Mouse (Mus musculus): ENCODE results near the gene Rpl27. TPM values are rescaled to one million over a fixed set of nuclear protein-coding genes. Genes with fewer than 3 reads are reported as not detected.

Gene Rpl27
- total and polyA plus RNA-seq, 2 experiments, result 230 to 236 TPM

DNA sequence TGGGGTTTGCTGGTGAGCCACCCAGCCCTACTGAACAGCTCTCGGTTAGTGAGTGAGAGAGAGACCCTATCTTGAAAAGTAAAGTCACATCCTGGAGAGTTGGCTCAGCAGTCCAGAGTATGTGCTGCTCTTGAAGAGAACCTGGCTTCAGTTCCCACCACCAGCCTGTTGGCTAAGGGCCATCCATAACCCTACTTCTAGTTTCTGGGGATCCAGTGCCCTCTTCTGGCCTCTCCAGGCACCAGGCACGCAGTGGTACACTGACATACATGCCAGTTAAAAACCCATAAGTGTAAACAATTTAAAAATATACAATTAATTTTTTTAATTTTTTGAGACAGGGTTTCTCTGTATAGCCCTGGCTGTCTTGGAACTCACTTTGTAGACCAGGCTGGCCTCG lies 8.3 kb downstream of the Rpl27 start:
- no peak overlapping the region for H3K9ac ChIP-seq (ENCODE audit: low read depth, low read length)
- peak; percentile 48 for TF ChIP-seq CTCF (IDR thresholded peaks at IDR 0.05; ENCODE audit: low read depth, low read length)
- TF ChIP-seq POLR2A (IDR thresholded peaks at IDR 0.05; ENCODE audit: extremely low read depth, insufficient read depth, low read length), result no peak
- no peaks in the 10 kb centered on the region for H3K27me3 ChIP-seq (ENCODE audit: control insufficient read depth, insufficient read depth, low read length)
- peaks cover 29% of the 10 kb centered on the region for H3K4me1 ChIP-seq (ENCODE audit: control insufficient read depth, insufficient read depth, low read length)
- DNase-seq (ENCODE audit: extremely low read depth, low read depth, low spot score), result peak; percentile 32
- peaks cover 1% of the 10 kb centered on the region for H3K36me3 ChIP-seq (ENCODE audit: control insufficient read depth, insufficient read depth, low read length)
- peaks cover 14% of the 10 kb centered on the region; the same call in 1 of the 2 replicates for H3K79me2 ChIP-seq (ENCODE audit: control insufficient read depth, insufficient read depth, low read length)
- 79% methylated on average over 3 of the region's 3 CpGs for WGBS
- no peak overlapping the region for H3K27ac ChIP-seq (replicated peaks; ENCODE audit: insufficient read depth, low read depth, low read length)
- H3K4me3 ChIP-seq (ENCODE audit: insufficient read depth, low read depth, low read length), result no peak overlapping the region

- Histone ChIP-seq H3K27me3 (ENCODE audit: control insufficient read depth, insufficient read depth, low read length) (no peaks in the 10 kb centered on the region), H3K4me1 (ENCODE audit: control insufficient read depth, insufficient read depth, low read length) (peaks cover 31% of the 10 kb centered on the region), H3K27ac (replicated peaks; ENCODE audit: insufficient read depth, low read depth, low read length) (peak overlapping the region; percentile 63), H3K36me3 (ENCODE audit: control insufficient read depth, insufficient read depth, low read length) (peaks cover under 1% of the 10 kb centered on the region), H3K79me2 (ENCODE audit: control insufficient read depth, insufficient read depth, low read length) (peaks cover 14% of the 10 kb centered on the region; the same call in 1 of the 2 replicates), H3K4me3 (ENCODE audit: insufficient read depth, low read depth, low read length) (no peak overlapping the region), H3K9ac (ENCODE audit: low read depth, low read length) (no peak overlapping the region)
- WGBS, result 72% methylated on average over 10 of the region's 10 CpGs
- DNase-seq (ENCODE audit: extremely low read depth, low read depth, low spot score), result peak; percentile 28
- no peak for TF ChIP-seq CTCF (IDR thresholded peaks at IDR 0.05; ENCODE audit: low read depth, low read length)
- no peak for TF ChIP-seq POLR2A (IDR thresholded peaks at IDR 0.05; ENCODE audit: extremely low read depth, insufficient read depth, low read length)
These were observed 9.4 kb downstream of the Rpl27 start for GRCm38 (mm10) chr11:101451536-101451935.

DNA sequence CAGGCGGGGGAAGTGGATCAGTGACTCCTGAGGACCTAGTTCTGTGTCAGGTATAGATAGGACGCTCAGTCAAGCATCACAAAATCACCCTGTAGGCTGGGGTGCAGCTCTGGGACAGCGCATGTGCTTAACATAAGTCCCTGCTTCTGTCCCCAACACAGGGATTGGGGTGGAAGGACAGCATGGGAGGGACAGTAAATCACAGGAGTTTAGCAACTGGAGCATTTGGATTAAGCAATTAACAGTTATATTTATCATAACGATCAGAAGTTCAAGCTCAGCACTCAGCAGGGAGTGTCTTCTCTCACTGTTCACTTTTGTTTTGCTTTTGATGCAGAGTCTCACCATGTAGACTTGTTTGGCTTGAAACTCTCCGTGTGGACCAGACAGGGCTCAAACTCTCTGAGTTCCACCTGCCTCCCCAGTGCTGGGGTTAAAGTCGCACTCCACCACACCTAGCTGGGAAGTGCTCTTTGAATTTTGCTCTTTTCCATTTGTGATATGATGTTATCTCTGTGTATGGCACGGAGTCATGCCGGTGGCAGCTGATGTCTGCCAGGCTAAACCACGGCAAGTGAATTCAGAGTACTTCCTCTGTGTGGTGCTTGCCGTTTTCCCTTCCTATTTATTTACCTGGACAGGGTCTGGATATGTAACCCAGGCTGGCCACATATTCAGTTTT lies 10.1 kb downstream of the Rpl27 start:
- Histone ChIP-seq H3K9ac (ENCODE audit: low read depth, low read length) (no peak overlapping the region), H3K4me3 (ENCODE audit: insufficient read depth, low read depth, low read length) (no peak overlapping the region), H3K79me2 (ENCODE audit: control insufficient read depth, insufficient read depth, low read length) (peaks cover 14% of the 10 kb centered on the region; the same call in 1 of the 2 replicates), H3K4me1 (ENCODE audit: control insufficient read depth, insufficient read depth, low read length) (peaks cover 31% of the 10 kb centered on the region), H3K27ac (replicated peaks; ENCODE audit: insufficient read depth, low read depth, low read length) (peak overlapping the region; percentile 63), H3K27me3 (ENCODE audit: control insufficient read depth, insufficient read depth, low read length) (no peaks in the 10 kb centered on the region), H3K36me3 (ENCODE audit: control insufficient read depth, insufficient read depth, low read length) (peaks cover 8% of the 10 kb centered on the region)
- peak; percentile 81 for DNase-seq (ENCODE audit: extremely low read depth, low read depth, low spot score)
- WGBS, result 35% methylated on average over 10 of the region's 10 CpGs
- TF ChIP-seq POLR2A (IDR thresholded peaks at IDR 0.05; ENCODE audit: extremely low read depth, insufficient read depth, low read length), result no peak
- TF ChIP-seq CTCF (IDR thresholded peaks at IDR 0.05; ENCODE audit: low read depth, low read length), result no peak

DNA sequence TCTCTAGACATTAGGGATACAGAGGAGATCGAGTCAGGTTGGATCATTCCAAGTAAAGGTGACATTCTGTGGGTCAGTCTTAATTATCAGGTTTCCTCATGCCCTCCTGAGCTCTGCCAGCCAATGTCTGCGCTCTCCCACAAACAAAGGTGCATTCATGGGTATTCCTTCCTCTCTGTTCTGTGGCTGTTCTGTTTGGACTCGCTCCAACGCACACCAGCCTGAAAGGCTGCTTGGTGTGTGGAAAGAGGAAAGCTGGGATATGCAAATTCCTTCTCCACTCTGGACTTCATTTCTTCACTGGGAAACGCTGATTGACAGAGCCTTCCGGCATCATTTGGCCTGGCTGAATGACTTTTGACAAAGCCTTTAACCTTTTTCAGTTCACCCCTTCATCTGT lies 12.6 kb downstream of the Rpl27 start:
- Histone ChIP-seq H3K36me3 (ENCODE audit: control insufficient read depth, insufficient read depth, low read length) (peaks cover 18% of the 10 kb centered on the region), H3K4me3 (ENCODE audit: insufficient read depth, low read depth, low read length) (no peak overlapping the region), H3K27ac (replicated peaks; ENCODE audit: insufficient read depth, low read depth, low read length) (no peak overlapping the region), H3K27me3 (ENCODE audit: control insufficient read depth, insufficient read depth, low read length) (no peaks in the 10 kb centered on the region), H3K79me2 (ENCODE audit: control insufficient read depth, insufficient read depth, low read length) (peaks cover 11% of the 10 kb centered on the region; the same call in 1 of the 2 replicates), H3K9ac (ENCODE audit: low read depth, low read length) (no peak overlapping the region), H3K4me1 (ENCODE audit: control insufficient read depth, insufficient read depth, low read length) (peaks cover 28% of the 10 kb centered on the region)
- WGBS, result 71% methylated on average over 6 of the region's 6 CpGs
- TF ChIP-seq CTCF (IDR thresholded peaks at IDR 0.05; ENCODE audit: low read depth, low read length) (no peak), POLR2A (IDR thresholded peaks at IDR 0.05; ENCODE audit: extremely low read depth, insufficient read depth, low read length) (no peak)
- no peak for DNase-seq (ENCODE audit: extremely low read depth, low read depth, low spot score)

DNA sequence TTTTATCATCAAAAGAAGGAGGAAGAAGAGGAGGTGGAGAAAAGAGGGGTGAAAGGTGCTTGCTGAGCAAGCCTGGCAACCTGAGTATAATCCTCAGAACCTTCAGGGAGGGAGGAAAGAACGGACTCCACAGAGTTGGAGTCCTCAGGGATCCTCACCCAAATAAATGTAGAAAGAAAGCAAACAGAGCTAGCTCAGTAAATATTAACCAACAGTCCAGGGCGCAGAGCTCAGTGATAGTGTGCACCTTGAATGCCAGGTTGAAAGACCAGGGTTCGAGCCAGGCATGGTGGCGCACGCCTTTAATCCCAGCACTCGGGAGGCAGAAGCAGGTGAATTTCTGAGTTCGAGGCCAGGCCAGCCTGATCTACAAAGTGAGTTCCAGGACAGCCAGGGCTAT lies 13.5 kb downstream of the Rpl27 start:
- DNase-seq (ENCODE audit: extremely low read depth, low read depth, low spot score), result peak; percentile 75
- TF ChIP-seq POLR2A (IDR thresholded peaks at IDR 0.05; ENCODE audit: extremely low read depth, insufficient read depth, low read length) (no peak), CTCF (IDR thresholded peaks at IDR 0.05; ENCODE audit: low read depth, low read length) (no peak)
- 32% methylated on average over 7 of the region's 7 CpGs for WGBS
- H3K4me3 ChIP-seq (ENCODE audit: insufficient read depth, low read depth, low read length), result no peak overlapping the region
- peak overlapping the region; percentile 55 for H3K27ac ChIP-seq (replicated peaks; ENCODE audit: insufficient read depth, low read depth, low read length)
- H3K9ac ChIP-seq (ENCODE audit: low read depth, low read length), result no peak overlapping the region; the same call in 1 of the 2 replicates
- H3K27me3 ChIP-seq (ENCODE audit: control insufficient read depth, insufficient read depth, low read length), result no peaks in the 10 kb centered on the region
- H3K4me1 ChIP-seq (ENCODE audit: control insufficient read depth, insufficient read depth, low read length), result peaks cover 26% of the 10 kb centered on the region
- H3K36me3 ChIP-seq (ENCODE audit: control insufficient read depth, insufficient read depth, low read length), result peaks cover 18% of the 10 kb centered on the region
- peaks cover 8% of the 10 kb centered on the region; the same call in 1 of the 2 replicates for H3K79me2 ChIP-seq (ENCODE audit: control insufficient read depth, insufficient read depth, low read length)

DNA sequence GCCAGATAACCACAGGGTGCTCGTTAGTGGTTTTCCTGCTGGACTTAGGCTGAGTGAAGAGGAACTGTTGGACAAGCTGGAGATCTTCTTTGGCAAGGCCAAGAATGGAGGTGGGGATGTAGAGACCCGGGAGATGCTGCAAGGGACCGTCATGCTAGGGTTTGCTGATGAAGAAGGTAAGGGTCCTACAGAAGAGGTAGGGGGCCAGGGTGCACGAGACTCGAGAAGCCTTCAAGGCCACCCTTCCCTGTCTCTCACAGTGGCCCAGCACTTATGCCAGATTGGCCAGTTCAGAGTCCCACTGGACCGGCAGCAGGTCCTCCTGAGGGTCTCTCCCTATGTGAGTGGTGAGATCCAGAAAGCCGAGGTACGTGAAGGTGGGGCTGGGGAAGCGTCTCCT lies 15.5 kb downstream of the Rpl27 start:
- 94% methylated on average over 9 of the region's 9 CpGs for WGBS
- H3K27ac ChIP-seq (replicated peaks; ENCODE audit: insufficient read depth, low read depth, low read length), result no peak overlapping the region
- no peak overlapping the region for H3K9ac ChIP-seq (ENCODE audit: low read depth, low read length)
- no peak overlapping the region for H3K4me3 ChIP-seq (ENCODE audit: insufficient read depth, low read depth, low read length)
- no peak for DNase-seq (ENCODE audit: extremely low read depth, low read depth, low spot score)
- TF ChIP-seq POLR2A (IDR thresholded peaks at IDR 0.05; ENCODE audit: extremely low read depth, insufficient read depth, low read length) (no peak), CTCF (IDR thresholded peaks at IDR 0.05; ENCODE audit: low read depth, low read length) (no peak)
- H3K4me1 ChIP-seq (ENCODE audit: control insufficient read depth, insufficient read depth, low read length), result peaks cover 12% of the 10 kb centered on the region
- H3K79me2 ChIP-seq (ENCODE audit: control insufficient read depth, insufficient read depth, low read length), result peaks cover 8% of the 10 kb centered on the region; the same call in 1 of the 2 replicates
- H3K27me3 ChIP-seq (ENCODE audit: control insufficient read depth, insufficient read depth, low read length), result no peaks in the 10 kb centered on the region
- peaks cover 18% of the 10 kb centered on the region for H3K36me3 ChIP-seq (ENCODE audit: control insufficient read depth, insufficient read depth, low read length)
